Mouse (Mus musculus) ES-Bruce4 (cell line): ENCODE measurements around the gene Pex19.

Experiments
- CTCF ChIP-seq: IDR thresholded peaks from one replicate; pipeline ENCODE4 v1.8.1; 2011; ENCODE audit warnings: low read depth, low read length
- POLR2A ChIP-seq: IDR thresholded peaks from one replicate; pipeline ENCODE4 v1.8.1; 2011; ENCODE audit warnings: low read length; ENCODE audit not compliant: insufficient read depth

- TF ChIP-seq POLR2A (no peak), CTCF (no peak)
Observed at GRCm38 (mm10) chr1:172180881-172181280, 54.3 kb downstream of the Pex19 start.
